Mouse (Mus musculus) frontal cortex, postnatal 10 days (tissue): ENCODE data around the gene Ints11.

ENCODE experiments used
- DNase-seq, 2 experiments: peaks; one replicate each; pipeline ENCODE4 v3.0.0; 2022; ENCODE audit warnings: low spot score in 2 of 2, mixed read lengths in 1 of 2

Gene Ints11

DNA sequence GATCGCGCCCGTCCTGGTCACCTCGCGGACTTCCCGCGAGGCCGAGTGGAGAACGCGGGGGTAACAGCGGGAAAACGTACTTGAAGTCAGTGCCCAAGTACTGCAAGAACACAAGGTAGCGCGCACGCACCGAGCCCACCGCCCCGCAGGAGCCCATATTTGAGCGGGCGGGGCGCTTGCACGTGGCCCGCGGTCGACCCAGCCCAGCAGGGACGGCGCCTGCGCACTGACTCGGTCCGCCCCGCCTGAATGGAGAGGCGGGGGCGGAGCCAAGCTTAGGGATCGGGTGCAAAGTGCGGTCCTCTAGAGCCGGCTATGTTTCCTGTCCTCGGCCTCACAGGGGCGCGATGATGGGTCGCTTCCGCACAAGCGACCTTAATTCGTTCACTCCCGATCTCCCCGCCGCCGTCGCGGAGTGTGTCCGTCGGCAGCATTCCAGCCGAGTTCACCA, 22.2 kb downstream of the Ints11 start, which contains the start of the genes Pusl1 and Acap3:
Gene Pusl1 (minus strand): TSS at position 231 of the 451 bp plus-strand sequence.
Gene Acap3 (plus strand): TSS at position 272 of the 451 bp plus-strand sequence.
- peak; percentile 94 to 96 for DNase-seq

DNA sequence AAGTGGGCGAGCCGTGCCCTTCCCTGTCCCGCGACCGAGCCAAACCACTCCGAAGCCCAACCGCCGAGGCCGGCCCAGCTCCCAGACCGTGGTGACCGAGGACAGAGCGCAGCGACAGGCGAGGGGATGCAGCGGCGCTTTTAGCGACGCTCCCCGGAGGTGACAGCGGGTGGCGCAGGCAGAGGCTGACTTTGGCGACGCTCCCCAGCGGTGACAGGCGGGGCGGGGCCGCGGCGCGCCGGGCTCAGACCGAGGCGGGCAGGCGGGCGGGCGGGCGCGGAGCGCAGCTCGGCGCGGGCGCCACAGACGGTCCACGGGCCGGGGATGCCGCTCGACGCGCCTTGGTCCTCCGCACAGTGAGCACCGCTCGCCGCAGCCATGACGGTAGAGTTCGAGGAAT, 22.7 kb downstream of the Ints11 start:
- DNase-seq = peak in 1 of 2 experiments; percentile 78

DNA sequence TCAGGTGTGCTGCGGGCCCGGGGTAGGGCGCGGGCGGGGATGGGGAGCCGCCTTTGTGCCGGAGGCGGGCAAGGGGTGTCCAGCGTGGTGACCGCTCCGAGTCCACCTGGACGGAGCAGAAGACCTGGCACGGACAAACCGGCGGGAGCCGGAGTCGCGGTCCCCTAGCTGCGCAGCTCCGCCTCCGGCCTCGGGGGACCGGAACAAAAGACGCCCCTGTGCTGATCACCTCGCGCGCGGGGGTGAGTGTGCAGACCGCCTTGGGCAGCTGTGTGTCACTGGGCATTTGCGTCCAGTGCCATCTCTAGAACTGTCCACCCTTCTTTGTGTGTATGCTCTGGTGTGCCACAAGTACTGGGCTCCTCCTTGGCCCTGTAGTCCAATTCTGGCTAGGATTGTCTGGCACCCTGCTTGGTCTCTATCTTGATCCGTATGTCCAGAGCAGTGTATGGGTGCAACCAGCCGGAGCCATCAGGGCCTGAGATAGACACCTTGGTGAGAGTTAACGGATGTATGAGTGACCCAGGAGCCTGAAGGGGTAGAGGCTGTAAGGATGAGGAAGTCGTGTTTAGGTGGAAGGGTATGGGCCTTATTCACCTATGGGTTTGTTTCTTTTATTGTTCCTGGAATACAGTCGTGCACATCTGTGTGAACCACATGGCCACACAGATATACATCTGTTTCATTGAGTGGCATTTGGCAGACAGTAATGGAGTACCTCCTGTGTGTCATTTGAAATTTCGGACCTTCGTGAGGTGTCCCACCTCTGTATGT, 23.3 kb downstream of the Ints11 start:
- DNase-seq = peak; percentile 49 to 58

DNA sequence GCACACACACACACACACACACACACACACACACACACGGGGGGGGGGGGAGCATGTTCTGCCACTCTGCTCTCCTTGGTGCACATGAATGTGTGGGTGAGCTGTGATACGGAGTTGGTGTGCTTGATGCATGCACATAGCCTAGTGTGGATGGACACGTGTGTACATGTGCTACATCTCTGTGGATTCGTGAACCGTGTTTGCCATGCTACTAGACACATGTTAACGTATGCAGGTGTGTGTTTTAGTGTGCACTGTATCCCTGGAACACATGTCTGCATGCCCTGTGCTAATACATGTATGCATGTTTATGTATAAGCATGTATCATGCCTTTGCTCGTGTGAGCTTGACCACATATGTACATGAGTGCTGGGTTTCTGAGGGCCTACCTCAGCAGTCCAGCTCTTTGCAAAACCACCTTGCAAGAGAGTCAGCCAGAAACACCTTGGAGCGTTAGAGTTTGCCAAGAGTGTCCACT, 23.9 kb downstream of the Ints11 start:
- DNase-seq = peak; percentile 6 to 27

DNA sequence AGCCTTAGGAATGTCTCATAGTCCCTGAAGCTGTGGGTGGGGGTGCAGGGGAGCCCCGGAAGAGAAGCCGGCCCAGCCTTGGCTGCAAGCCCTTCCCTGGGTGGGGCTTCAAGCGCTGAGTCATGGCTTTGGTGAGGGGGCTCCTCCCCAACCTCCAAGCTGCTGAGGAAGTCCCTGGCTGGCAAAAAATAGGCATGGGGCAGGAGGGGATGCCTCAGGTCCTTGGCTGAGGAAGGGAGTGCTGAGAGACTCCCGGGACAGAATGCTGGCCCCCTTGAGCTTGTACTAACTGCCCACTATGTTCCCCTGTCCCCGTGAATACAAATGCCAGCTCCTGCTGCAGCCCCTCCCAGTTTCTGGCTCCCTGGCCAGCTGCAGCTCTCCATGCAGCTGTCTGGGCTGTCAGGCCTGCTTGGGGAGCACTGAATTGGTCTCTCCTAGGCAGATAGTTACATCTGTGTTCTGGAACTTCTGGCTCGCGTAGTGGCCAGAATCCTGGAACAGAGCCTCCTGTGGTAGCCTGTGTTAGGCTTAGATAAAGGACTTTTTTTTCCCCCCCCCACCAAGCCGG, 25.1 kb downstream of the Ints11 start:
- peak; percentile 70 to 71 for DNase-seq

DNA sequence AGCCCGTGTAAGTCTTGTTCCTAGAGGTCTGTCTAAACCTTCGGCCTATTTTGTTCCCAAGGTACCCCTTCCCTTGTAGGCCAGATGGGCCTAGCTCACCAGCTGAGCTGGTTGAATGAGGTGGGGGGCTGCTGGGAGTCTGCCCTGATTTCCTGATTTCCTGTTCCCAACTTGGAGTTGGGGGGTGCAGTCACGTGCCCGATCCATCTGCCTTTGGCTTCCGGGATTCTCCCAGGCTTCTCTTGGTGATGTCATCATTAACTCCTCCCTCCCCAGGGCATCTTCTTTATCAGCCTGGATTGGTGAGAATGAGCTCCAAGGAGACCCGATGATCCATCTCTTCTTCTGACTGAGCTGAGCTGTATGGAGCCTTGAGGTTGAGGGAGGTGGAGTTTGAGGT, 25.9 kb downstream of the Ints11 start:
- DNase-seq = peak; percentile 76 to 79

DNA sequence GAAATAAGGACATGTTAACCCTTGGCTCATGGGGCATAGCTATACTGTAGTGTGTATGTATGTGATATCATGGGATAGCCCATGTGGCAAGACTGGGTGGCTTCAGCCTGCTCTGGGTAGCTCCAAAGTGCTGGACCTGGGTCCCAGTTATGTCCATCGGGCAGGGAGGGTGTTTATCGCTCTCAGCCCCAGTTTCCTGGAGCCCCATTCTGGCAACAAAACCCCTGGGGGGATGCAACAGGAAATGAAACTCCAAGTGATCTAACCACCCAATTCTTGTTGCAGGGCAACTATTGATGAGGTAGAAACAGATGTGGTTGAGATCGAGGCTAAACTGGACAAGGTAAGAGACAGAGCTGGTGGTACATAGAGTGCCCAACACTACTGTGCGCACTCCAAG, 26.5 kb downstream of the Ints11 start:
- DNase-seq = peak in 1 of 2 experiments; percentile 5

DNA sequence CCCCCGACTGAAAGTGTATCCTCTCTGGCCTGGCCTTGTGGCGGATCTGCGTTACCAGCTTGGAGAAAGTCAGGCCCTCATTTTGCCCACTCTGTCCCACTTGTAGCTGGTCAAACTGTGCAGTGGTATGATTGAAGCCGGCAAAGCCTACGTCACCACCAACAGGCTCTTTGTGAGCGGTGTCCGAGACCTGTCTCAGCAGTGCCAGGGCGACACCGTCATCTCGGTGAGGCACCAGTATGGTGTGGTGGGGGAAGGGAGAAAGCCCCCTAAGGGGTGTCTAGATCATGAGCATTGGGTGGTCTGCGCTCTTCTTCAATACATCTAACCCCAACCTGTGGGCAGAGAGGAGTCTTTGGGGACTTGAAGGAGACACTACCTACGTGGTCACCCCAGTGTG, 27.1 kb downstream of the Ints11 start:
- peak in 1 of 2 experiments; percentile 6 for DNase-seq

DNA sequence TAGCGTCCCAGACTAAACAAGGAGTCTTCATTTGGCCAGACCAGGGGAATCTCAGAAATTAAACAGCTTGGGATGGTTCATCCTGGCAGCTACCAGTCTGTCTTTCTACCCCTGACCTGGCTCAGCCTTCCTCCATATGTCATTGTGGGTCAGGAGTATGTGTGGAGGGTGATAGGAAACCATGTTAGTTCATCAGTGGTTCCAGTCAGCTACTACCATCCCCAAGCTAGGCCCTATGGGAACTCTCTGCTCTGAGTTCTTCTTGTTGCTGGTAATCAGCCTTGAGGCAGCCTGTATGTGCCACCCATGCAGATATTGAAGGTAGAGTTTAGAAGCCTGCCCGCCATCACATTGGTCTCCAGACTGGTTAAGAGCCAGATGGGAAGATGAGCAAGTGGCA, 29.0 kb downstream of the Ints11 start:
- DNase-seq = no peak

DNA sequence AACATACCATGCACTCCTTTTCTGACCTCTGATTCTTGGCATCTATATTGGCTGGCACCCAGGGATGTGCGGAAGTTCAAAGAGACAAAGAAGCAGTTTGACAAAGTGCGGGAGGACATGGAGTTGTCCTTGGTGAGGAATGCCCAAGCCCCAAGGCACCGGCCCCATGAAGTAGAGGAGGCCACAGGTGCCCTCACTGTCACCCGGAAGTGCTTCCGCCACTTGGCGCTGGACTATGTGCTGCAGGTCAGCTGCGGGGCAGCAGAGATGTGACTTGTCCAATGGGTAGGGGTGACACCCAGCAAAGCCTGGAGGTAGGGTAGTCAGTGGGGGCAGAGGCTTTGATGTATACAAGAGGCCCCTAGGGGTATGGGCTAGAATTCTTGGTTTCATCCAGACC, 30.0 kb downstream of the Ints11 start:
- peak in 1 of 2 experiments; percentile 4 for DNase-seq

DNA sequence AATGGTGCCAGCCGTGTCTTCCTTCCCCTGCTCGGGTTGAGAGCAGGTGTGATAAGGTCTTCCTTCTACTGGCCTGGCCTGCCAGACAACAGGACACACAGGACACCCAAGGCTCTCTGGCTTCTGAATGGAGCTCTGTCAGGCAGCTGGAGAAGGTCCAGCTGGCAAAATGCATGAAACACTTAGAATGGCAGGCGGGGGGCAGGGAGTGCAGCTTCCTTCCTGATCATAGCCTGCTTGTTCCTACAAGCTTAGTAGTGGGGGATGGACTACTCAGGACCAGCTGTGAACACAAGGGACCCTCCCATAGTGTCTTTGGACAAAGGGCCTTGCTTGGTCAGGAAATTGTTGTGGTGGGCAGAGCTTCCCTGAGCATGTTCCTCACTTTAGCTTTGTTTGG, 31.9 kb downstream of the Ints11 start:
- DNase-seq = peak; percentile 44 to 62

DNA sequence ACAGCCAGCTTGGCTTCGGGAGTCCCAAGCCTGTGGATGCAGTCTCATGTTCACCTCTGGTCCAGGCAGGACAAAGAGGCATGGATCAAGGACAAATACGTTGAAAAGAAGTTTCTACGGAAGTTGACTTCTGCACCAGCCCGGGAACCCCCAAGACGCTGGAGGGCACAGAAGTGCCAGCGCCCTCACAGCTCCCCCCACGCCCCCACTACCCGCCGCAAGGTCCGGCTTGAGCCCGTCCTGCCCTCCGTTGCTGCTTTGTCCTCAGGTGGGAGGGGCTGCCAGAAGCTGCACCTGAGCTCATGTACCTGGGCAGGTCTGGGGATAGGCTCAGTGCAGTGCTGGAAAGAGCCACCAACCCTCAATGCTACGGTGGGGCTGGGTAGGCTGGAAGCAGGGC, 33.9 kb downstream of the Ints11 start:
- peak; percentile 5 to 6 for DNase-seq

DNA sequence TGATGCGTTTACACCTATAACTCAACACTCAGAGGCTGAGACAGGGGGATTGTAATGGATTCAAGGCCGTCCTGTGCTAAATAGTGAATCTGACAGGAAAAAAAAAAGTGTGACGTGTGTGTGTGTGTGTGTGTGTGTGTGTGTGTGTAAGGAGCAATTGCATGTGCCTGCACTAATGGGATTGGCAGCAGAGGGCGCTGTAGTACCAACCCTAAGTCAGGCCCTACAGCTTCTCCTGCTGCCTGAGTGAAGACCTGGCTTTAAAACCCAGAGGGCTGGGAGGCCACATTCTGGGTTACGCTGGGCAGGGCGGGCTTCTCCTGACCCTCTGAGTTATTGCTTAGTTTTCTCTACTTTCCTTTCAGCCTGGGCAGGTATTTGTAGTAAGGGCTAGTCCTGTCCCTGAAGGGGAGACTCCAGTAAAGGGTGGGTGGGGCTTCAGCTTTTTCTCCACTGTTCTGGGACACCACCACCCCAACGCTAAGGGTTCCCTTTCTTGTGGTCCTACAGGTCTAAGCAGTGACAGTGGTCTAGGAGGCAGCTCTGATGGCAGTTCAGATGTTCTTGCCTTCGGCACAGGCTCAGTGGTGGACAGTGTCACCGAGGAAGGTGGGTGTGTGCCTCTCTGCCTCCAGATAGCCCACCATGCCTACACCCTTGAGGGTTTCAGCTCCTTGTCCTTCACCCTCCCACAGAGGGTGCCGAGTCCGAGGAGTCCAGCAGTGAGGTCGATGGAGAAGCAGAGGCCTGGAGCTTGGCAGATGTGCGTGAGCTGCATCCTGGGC, 35.2 kb downstream of the Ints11 start:
- peak; percentile 21 to 23 for DNase-seq

DNA sequence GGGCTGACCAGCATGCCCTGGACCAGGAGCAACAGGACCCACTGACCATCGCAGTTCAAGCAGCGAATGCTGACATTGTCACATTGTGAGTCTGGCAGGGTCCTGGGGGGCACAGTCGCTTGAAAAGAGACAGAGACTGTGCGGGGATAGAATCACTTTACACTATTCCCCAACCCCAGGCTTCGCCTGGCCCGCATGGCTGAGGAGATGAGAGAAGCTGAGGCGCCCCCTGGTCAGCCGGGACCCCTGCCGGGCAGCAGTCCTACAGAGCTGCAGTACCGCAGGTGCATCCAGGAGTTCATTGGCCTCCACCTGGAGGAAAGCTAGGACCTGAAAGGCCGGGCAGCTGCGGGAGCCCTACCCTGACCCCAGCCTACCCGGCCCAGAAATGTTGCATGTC, 36.3 kb downstream of the Ints11 start:
- peak; percentile 6 to 7 for DNase-seq

DNA sequence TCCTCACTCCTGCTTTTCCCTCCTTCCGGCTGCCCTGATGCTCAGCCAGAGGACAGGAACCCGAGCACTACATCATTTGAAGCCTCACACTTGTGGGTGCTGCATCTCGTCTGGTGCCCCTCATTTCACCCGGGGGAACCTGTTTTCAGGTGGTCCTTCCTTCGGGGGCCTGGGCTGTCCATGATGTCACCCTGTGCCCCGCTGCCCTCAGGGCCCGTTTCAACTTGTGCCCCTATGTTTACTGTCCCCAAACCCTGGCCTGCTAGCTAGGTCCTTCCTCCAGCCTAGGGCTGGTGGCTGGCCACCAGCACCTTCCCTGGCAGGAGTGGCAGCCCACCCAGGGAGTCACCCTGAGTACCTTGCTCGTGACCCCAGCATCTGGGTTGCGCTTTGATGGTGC, 36.8 kb downstream of the Ints11 start:
- DNase-seq = peak; percentile 4 to 5

DNA sequence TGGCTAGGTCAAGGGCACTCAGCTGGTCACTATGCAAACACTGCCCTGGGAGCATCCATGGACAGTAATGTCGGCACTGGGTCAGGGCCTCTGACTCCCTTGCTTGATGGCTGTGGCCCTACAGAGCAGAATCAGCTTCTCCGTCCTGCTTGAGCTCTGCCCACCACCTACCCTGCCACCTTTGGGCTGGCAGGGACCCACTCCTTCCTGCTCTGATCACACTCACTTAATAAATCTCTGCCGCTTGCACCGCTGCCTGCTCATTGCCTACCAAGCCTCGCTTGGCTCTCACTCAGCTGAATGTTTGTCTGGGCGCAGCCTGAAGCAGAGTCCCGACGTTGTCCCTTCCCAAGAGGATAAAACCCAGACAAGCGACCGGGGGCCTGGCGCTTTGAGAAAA, 37.7 kb downstream of the Ints11 start:
- DNase-seq = peak; percentile 5 to 8

DNA sequence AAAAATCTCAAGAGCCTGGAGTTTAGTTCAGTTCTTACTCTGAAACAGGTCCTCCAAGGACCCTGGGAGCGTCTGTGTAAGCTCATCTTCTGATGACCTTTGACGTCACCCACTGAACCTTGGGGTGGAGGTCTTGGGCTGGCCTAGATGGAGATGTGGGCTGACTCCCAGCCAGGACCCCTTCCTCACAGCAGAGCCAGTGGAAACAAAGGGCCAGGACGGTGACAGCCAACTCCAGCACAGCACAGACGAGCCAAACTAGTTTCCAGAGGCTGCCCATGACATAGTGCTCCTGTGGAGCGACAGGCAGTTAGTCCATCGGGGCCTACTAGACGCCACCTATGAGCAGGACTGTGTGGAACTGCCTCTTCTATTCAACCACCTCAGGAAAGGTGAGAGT, 38.9 kb downstream of the Ints11 start:
- peak; percentile 6 to 9 for DNase-seq

DNA sequence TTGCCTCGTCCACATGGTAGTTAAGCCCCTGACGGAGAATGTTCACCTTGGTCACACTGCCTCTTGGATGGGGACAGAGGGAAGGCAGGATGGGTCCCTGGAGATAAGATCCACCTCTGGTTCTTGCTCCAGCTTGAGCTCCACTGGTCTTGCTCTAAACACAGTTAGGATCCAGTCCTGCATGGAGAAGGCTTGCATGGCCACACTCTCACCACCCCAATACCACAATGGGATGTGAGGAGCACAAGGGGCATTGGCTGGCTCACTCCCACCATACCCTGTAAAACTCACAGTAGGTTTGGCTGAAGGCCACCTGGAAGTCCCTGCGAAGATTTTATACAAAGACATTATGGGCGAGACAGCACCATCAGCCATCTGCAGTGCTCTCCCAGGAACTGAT, 39.4 kb downstream of the Ints11 start:
- DNase-seq = peak in 1 of 2 experiments; percentile 5

DNA sequence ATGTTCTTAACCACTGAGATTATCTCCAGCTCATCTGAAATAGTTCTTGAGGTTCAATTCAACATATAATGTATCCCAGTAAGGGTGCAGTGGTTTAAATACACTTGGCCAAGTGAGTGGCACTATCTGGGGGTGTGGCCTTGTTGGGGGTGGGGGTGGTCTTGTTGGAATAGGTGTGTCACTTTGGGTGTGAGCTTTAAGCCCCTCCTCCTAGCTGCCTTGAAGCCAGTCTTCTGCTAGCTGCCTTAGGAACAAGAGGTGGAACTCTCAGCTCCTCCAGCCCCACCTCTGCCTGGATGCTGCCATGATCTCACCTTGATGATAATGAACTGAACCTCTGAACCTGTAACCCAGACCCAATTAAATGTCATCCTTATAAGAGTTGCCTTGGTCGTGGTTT, 62.7 kb downstream of the Ints11 start:
- no peak for DNase-seq
